Comparison of ENCODE assay signal across 7 mouse cellular contexts in genomic region chr13:116705611-116706386, GRCm38 (mm10).
DNase-seq lines count a peak whose midpoint lies in the region; ATAC-seq and TF ChIP-seq lines count a peak whose summit lies in the region.

No protein-coding gene starts in this region.

- no peak for TF ChIP-seq CTCF in intestine, postnatal 0 days (IDR thresholded peaks at IDR 0.05; ENCODE audit: low read depth)

- H3K4me3 ChIP-seq in megakaryocyte, embryonic 14.5 days (replicated peaks), result peak overlapping the region; percentile 69
- peak overlapping the region; percentile 34 for H3K4me3 ChIP-seq in embryonic facial prominence, embryonic 15.5 days (replicated peaks)
- peak overlapping the region; percentile 31 for H3K4me3 ChIP-seq in intestine, postnatal 0 days (ENCODE audit: low read depth, low read length)
- peak overlapping the region; percentile 30 for H3K4me3 ChIP-seq in neural tube, embryonic 11.5 days (ENCODE audit: low read depth, low read length)

- no peak overlapping the region for H3K27ac ChIP-seq in embryonic facial prominence, embryonic 15.5 days (replicated peaks)
- H3K27ac ChIP-seq in intestine, postnatal 0 days (ENCODE audit: low read depth, low read length), result no peak overlapping the region
- peak overlapping the region; percentile 66 for H3K27ac ChIP-seq in neural tube, embryonic 11.5 days (ENCODE audit: low read depth, low read length)

- no peaks in the 10 kb centered on the region for H3K36me3 ChIP-seq in megakaryocyte, embryonic 14.5 days (replicated peaks; ENCODE audit: low read length)
- H3K36me3 ChIP-seq in embryonic facial prominence, embryonic 15.5 days, result no peaks in the 10 kb centered on the region
- no peaks in the 10 kb centered on the region for H3K36me3 ChIP-seq in intestine, postnatal 0 days (ENCODE audit: control insufficient read depth, insufficient read depth)
- H3K36me3 ChIP-seq in neural tube, embryonic 11.5 days (ENCODE audit: control insufficient read depth, insufficient read depth, low read length), result no peaks in the 10 kb centered on the region

- peaks cover 57% of the 10 kb centered on the region for H3K27me3 ChIP-seq in megakaryocyte, embryonic 14.5 days (replicated peaks)
- peaks cover 58% of the 10 kb centered on the region for H3K27me3 ChIP-seq in embryonic facial prominence, embryonic 15.5 days
- H3K27me3 ChIP-seq in intestine, postnatal 0 days (replicated peaks; ENCODE audit: control insufficient read depth, insufficient read depth, low read length), result peaks cover 71% of the 10 kb centered on the region
- H3K27me3 ChIP-seq in neural tube, embryonic 11.5 days (ENCODE audit: control insufficient read depth, insufficient read depth, low read length), result peaks cover 44% of the 10 kb centered on the region

- DNase-seq in neural tube, embryonic 11.5 days (ENCODE audit: low spot score), result peak; percentile 59
- no peak for DNase-seq in frontal cortex, postnatal 25 days (ENCODE audit: low spot score in 2 of 2)
- no peak for DNase-seq in lung, postnatal 14 days

- H3K9ac ChIP-seq in embryonic facial prominence, embryonic 15.5 days, result no peak overlapping the region
- no peak overlapping the region for H3K9ac ChIP-seq in intestine, postnatal 0 days (ENCODE audit: low read depth, low read length)
- H3K9ac ChIP-seq in neural tube, embryonic 11.5 days (ENCODE audit: low read length), result no peak overlapping the region; the same call in 1 of the 2 replicates

- WGBS in embryonic facial prominence, embryonic 15.5 days, result under 1% methylated on average over 39 of the region's 39 CpGs
- 2% methylated on average over 39 of the region's 39 CpGs for WGBS in intestine, postnatal 0 days
- WGBS in neural tube, embryonic 11.5 days, result under 1% methylated on average over 39 of the region's 39 CpGs

- no peak for ATAC-seq in megakaryocyte, adult 5-6 weeks (ENCODE audit: poor library complexity, severe bottlenecking)
- peak; percentile 49; the same call in 1 of the 2 replicates for ATAC-seq in embryonic facial prominence, embryonic 15.5 days (ENCODE audit: insufficient number of reproducible peaks, low FRiP score, low TSS enrichment, low read depth)
- ATAC-seq in intestine, postnatal 0 days, result no peak
- peak; percentile 46; the same call in 1 of the 2 replicates for ATAC-seq in neural tube, embryonic 11.5 days (ENCODE audit: insufficient read depth, low FRiP score, low TSS enrichment)

- peaks cover 11% of the 10 kb centered on the region for H3K4me1 ChIP-seq in megakaryocyte, embryonic 14.5 days
- H3K4me1 ChIP-seq in embryonic facial prominence, embryonic 15.5 days, result 0 out of 2 replicates have a peak, but pooled peaks cover 6% of the 10 kb centered on the region
- H3K4me1 ChIP-seq in intestine, postnatal 0 days (replicated peaks; ENCODE audit: control insufficient read depth, insufficient read depth, low read length), result no peaks in the 10 kb centered on the region
- H3K4me1 ChIP-seq in neural tube, embryonic 11.5 days (ENCODE audit: control insufficient read depth, insufficient read depth, low read length), result peaks cover 8% of the 10 kb centered on the region; the same call in 1 of the 2 replicates

- H3K9me3 ChIP-seq in megakaryocyte, embryonic 14.5 days, result no peaks in the 10 kb centered on the region
- H3K9me3 ChIP-seq in embryonic facial prominence, embryonic 15.5 days (replicated peaks), result no peaks in the 10 kb centered on the region
- H3K9me3 ChIP-seq in intestine, postnatal 0 days (ENCODE audit: control insufficient read depth), result no peaks in the 10 kb centered on the region
- no peaks in the 10 kb centered on the region for H3K9me3 ChIP-seq in neural tube, embryonic 11.5 days (ENCODE audit: control insufficient read depth, low read length)

- peak overlapping the region; percentile 52 for H3K4me2 ChIP-seq in embryonic facial prominence, embryonic 15.5 days (replicated peaks)
- peak overlapping the region; percentile 47 for H3K4me2 ChIP-seq in intestine, postnatal 0 days (replicated peaks; ENCODE audit: low read depth)
- H3K4me2 ChIP-seq in neural tube, embryonic 11.5 days (ENCODE audit: low read depth), result peak overlapping the region; percentile 50

Comparison
In these comparisons a context has a peak if more than half of its experiments do, and no peak if none do; other contexts are left out.
1. ATAC-seq: peak in embryonic facial prominence, embryonic 15.5 days (single experiment) and neural tube, embryonic 11.5 days (single experiment); none in megakaryocyte, adult 5-6 weeks (single experiment) and intestine, postnatal 0 days (single experiment).
2. Peak in every context shown above with its lines, with median percentiles within 50 percentile points of each other: H3K4me3 ChIP-seq and H3K4me2 ChIP-seq.